Mouse (Mus musculus) kidney, embryonic 14.5 days (tissue): ENCODE results near the gene Fzd7. TPM values are rescaled to one million over a fixed set of nuclear protein-coding genes. Genes with fewer than 3 reads are reported as not detected.

Experiments used
- ATAC-seq: fragments of 200-750 bp; cut with Nextera tagmentation; 2 replicates; pipeline ENCODE4 v1.8.0; 2017; ENCODE audit warnings: moderate number of reproducible peaks, mild to moderate bottlenecking, moderate TSS enrichment, moderate library complexity; ENCODE audit not compliant: low FRiP score, low TSS enrichment
- H3K27ac ChIP-seq: fragments of 300-500 bp; sonication (generic); 2 replicates; pipeline ENCODE4 v1.5.1; 2014; ENCODE audit warnings: low read depth, mild to moderate bottlenecking, low read length, moderate library complexity, mixed read lengths
- H3K27me3 ChIP-seq: fragments of 300-500 bp; sonication (generic); 2 replicates; pipeline ENCODE4 v1.6.1; 2014; ENCODE audit warnings: mild to moderate bottlenecking, low read length; ENCODE audit not compliant: control insufficient read depth, insufficient read depth
- H3K36me3 ChIP-seq: fragments of 300-500 bp; sonication (generic); 2 replicates; pipeline ENCODE4 v1.6.1; 2014; ENCODE audit warnings: low read length, mixed read lengths; ENCODE audit not compliant: control insufficient read depth, insufficient read depth
- H3K4me1 ChIP-seq: fragments of 300-500 bp; sonication (generic); 2 replicates; pipeline ENCODE4 v1.6.1; 2014; ENCODE audit warnings: low read length, mixed read lengths; ENCODE audit not compliant: control insufficient read depth, insufficient read depth
- H3K4me2 ChIP-seq: fragments of 300-500 bp; sonication (generic); replicated peaks from 2 replicates; pipeline ENCODE4 v1.6.1; 2014; ENCODE audit warnings: low read depth, mild to moderate bottlenecking, low read length
- H3K4me3 ChIP-seq: fragments of 300-500 bp; sonication (generic); 2 replicates; pipeline ENCODE4 v1.5.1; 2014; ENCODE audit warnings: mild to moderate bottlenecking, low read length
- H3K9ac ChIP-seq: fragments of 300-500 bp; sonication (generic); 2 replicates; pipeline ENCODE4 v1.6.1; 2014; ENCODE audit warnings: low read depth, mild to moderate bottlenecking, low read length, moderate library complexity
- H3K9me3 ChIP-seq: fragments of 300-500 bp; sonication (generic); 2 replicates; pipeline ENCODE4 v1.6.1; 2016; ENCODE audit warnings: low read length; ENCODE audit not compliant: control insufficient read depth
- WGBS: fragments of 180-500 bp; shearing (Covaris S2); extraction: QIAGEN DNeasy Blood & Tissue Kit; methylation state at CpG from one replicate; pipeline ENCODE4 v1.1.7; 2014; 5-methylcytosine and 5-hydroxymethylcytosine counted together
- polyA plus RNA-seq: library from polyadenylated mRNA; unstranded; fragments of >200 nt; fragmentation: Nextera tagmentation; extraction: Ambion mirVana; gene quantifications from 2 replicates; pipeline ENCODE4 v1.2.1, GENCODE M21; 2014

Fzd7 gene
- polyA plus RNA-seq, 1 experiment from 2014 or later = 29.2 TPM

DNA sequence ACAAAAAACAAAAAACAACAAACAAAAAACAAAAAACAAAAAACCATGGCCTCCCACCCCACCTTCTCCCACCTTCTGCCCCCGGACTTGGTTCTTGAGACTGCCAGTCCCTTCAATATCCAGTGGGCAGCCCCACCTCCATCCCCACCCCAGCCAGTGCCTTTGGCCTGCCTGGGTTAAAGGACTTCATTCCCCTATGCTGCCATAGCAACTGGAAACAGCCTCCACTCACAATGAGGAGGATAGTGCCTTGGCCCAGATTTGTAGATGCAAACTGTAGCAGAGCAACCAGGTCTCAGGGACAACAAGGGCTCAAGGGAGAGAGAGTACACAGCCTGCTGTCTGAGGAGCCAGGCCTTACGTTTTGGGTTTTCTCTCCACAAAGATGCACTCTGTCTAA, 41.8 kb downstream of the Fzd7 start:
- H3K4me3 ChIP-seq = no peak overlapping the region
- ATAC-seq = no peak
- H3K4me1 ChIP-seq = peaks cover 25% of the 10 kb centered on the region
- 65% methylated on average over 2 of the region's 2 CpGs for WGBS
- no peak overlapping the region for H3K9ac ChIP-seq
- H3K36me3 ChIP-seq = no peaks in the 10 kb centered on the region
- H3K27me3 ChIP-seq = no peaks in the 10 kb centered on the region
- H3K4me2 ChIP-seq = no peak overlapping the region
- H3K27ac ChIP-seq = no peak overlapping the region
- H3K9me3 ChIP-seq = no peaks in the 10 kb centered on the region

DNA sequence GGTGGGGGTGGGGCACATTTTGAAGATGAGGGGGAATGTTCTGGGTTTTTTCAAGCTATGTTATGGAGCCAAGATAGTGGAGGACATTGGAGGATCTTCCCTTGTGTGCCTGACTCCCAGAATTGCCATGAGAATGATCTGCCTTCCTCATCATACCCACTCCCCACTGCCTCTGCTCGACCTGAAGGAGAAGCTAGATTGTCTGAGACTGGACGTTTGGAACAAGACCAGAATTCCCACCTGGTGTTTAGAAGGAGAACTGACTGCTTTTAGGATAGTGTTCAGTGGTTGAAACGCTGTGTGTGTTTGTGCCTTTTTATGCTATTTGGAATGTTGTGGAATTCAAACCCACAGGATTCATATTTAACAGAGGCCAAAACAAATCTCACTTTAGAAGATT, 42.5 kb downstream of the Fzd7 start:
- no peak overlapping the region for H3K4me3 ChIP-seq
- H3K27me3 ChIP-seq = no peaks in the 10 kb centered on the region
- no peak overlapping the region for H3K4me2 ChIP-seq
- no peaks in the 10 kb centered on the region for H3K9me3 ChIP-seq
- H3K36me3 ChIP-seq = no peaks in the 10 kb centered on the region
- H3K9ac ChIP-seq = no peak overlapping the region
- H3K27ac ChIP-seq = no peak overlapping the region
- WGBS = 46% methylated on average over 3 of the region's 3 CpGs
- ATAC-seq = no peak
- H3K4me1 ChIP-seq = peaks cover 18% of the 10 kb centered on the region

DNA sequence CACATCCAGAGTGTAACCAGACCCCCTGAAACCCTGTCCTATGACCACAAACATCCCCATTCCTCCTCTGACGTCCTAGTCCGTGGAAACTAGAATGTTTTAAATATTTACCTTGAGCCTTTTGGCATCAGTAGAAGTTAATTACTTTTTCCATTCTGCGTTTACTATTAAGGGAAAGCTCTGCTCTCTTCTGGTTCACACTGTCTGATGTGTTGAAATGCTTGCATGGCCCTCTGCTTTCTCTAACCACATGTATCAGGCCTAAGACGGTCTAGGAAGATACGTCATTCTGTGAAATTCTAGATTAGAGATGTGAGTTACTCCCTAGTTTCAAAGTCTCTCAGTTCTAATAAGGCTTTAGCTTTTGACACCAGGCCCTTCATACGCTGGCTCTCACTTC, 45.0 kb downstream of the Fzd7 start:
- Histone ChIP-seq H3K9ac (no peak overlapping the region), H3K36me3 (no peaks in the 10 kb centered on the region), H3K9me3 (no peaks in the 10 kb centered on the region), H3K27me3 (no peaks in the 10 kb centered on the region), H3K4me3 (no peak overlapping the region), H3K4me2 (no peak overlapping the region), H3K4me1 (peaks cover 5% of the 10 kb centered on the region; the same call in 1 of the 2 replicates), H3K27ac (no peak overlapping the region)
- no peak for ATAC-seq
- 73% methylated on average over 6 of the region's 6 CpGs for WGBS

DNA sequence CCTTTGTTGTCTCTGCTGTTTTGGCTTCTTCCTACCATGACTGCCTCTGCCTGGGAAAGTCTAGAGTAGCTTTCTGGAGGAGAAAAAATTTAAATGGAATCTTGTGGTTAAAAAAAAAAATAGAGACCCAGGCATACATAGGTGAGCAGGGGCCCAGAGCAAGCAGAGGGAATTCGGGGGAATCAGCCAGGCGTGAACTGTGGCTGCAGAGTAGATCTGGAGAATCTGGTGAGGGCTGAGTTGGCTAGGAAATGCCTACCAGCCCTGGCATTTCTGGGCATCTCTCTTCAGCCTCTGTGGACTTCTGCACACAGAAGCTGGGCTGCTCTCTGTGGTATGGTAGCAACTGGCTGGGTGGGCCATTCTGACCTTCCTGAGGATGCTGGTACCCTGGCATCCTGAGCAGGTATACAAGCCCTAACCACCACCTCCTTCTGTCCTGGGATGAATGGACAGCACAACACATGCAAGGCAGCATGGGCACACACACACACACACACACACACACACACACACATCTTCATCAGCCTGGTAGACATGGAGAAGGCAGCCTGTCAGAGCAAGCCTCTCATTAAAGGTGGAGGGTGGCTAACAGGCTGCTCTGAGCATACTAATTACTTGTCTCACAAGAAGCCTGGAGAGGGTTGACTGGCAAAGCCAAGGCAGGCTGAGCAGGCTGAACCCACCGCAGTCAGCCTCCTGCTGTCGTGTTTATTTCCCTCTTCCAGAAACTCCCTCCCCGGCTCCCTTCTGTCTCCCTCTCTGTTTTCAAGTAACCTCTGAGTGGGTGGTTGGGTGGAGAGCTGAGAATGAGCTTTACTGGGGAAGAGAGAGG, 53.0 kb downstream of the Fzd7 start:
- 22% methylated on average over 5 of the region's 5 CpGs for WGBS
- Histone ChIP-seq H3K27ac (no peak overlapping the region), H3K36me3 (no peaks in the 10 kb centered on the region), H3K4me3 (no peak overlapping the region), H3K4me1 (peaks cover 13% of the 10 kb centered on the region), H3K9me3 (no peaks in the 10 kb centered on the region), H3K27me3 (no peaks in the 10 kb centered on the region), H3K4me2 (no peak overlapping the region), H3K9ac (peak overlapping the region; percentile 1; the same call in 1 of the 2 replicates)
- ATAC-seq = peak; percentile 52; the same call in 1 of the 2 replicates

Other genes starting within 250 kb of the Fzd7 start
- gene Als2, start 245.2 kb upstream of the Fzd7 start, polyA plus RNA-seq = 6.1 and 13.7 TPM in 2 replicates
- 0.53 and 0.93 TPM in 2 replicates for gene Cdk15, start 225.5 kb upstream of the Fzd7 start, polyA plus RNA-seq
- 0.90 and 1.4 TPM in 2 replicates for gene Gm973, start 33.8 kb downstream of the Fzd7 start, polyA plus RNA-seq
- gene Sumo1, start 188.4 kb downstream of the Fzd7 start, polyA plus RNA-seq = 460 and 593 TPM in 2 replicates
- gene Nop58, start 202.5 kb downstream of the Fzd7 start, polyA plus RNA-seq = 298 and 318 TPM in 2 replicates